Mouse (Mus musculus): ENCODE measurements around the gene Elobl. TPM values are rescaled to one million over a fixed set of nuclear protein-coding genes. Genes with fewer than 3 reads are reported as not detected.

Elobl gene
- polyA plus RNA-seq, 1 experiment = not detected

GRCm38 (mm10) chr11:88948896-88949295, 17.8 kb downstream of the Elobl start:
- Histone ChIP-seq H3K4me1 (ENCODE audit: control insufficient read depth, insufficient read depth, low read length) (peaks cover 2% of the 10 kb centered on the region; the same call in 1 of the 2 replicates), H3K27ac (ENCODE audit: insufficient read depth, low read length) (no peak overlapping the region), H3K4me3 (ENCODE audit: insufficient read depth, low read length) (no peak overlapping the region)
- no peak for TF ChIP-seq CTCF (IDR thresholded peaks at IDR 0.05; ENCODE audit: extremely low read depth, insufficient read depth, low read length)
- no peak for TF ChIP-seq POLR2A (IDR thresholded peaks at IDR 0.05; ENCODE audit: extremely low read depth, insufficient read depth, low read length)

- H3K27ac ChIP-seq (ENCODE audit: insufficient read depth, low read length) = no peak overlapping the region
- no peak overlapping the region for H3K4me3 ChIP-seq (ENCODE audit: insufficient read depth, low read length)
- no peaks in the 10 kb centered on the region for H3K4me1 ChIP-seq (ENCODE audit: control insufficient read depth, insufficient read depth, low read length)
- no peak for TF ChIP-seq CTCF (IDR thresholded peaks at IDR 0.05; ENCODE audit: extremely low read depth, insufficient read depth, low read length)
- TF ChIP-seq POLR2A (IDR thresholded peaks at IDR 0.05; ENCODE audit: extremely low read depth, insufficient read depth, low read length) = no peak
Observed at GRCm38 (mm10) chr11:88945971-88946585, 20.7 kb downstream of the Elobl start.

GRCm38 (mm10) chr11:88941489-88941888, 25.2 kb downstream of the Elobl start:
- Histone ChIP-seq H3K4me3 (ENCODE audit: insufficient read depth, low read length) (no peak overlapping the region), H3K4me1 (ENCODE audit: control insufficient read depth, insufficient read depth, low read length) (no peaks in the 10 kb centered on the region), H3K27ac (ENCODE audit: insufficient read depth, low read length) (no peak overlapping the region)
- TF ChIP-seq POLR2A (IDR thresholded peaks at IDR 0.05; ENCODE audit: extremely low read depth, insufficient read depth, low read length) = no peak
- TF ChIP-seq CTCF (IDR thresholded peaks at IDR 0.05; ENCODE audit: extremely low read depth, insufficient read depth, low read length) = no peak

DNA sequence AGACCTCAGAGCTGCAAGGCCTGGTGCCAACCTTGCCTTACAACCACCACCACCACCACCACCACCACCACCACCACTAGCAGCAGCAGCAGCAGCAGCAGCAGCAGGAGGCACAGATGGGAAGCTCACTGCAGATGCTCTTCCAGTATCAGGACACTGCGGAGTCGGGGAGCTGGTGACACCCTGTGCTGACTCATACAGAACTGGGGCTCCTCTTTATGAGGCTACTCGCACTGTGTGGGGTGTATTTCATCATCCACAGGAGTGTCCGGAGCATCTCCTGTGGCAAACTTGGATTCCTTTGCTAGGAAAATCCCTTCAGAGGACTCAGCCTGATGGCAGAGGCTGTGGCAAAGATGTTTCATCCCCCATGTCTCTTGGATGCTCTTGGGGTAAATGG, 27.1 kb downstream of the Elobl start:
- TF ChIP-seq CTCF (IDR thresholded peaks at IDR 0.05; ENCODE audit: extremely low read depth, insufficient read depth, low read length) (no peak), POLR2A (IDR thresholded peaks at IDR 0.05; ENCODE audit: extremely low read depth, insufficient read depth, low read length) (no peak)
- H3K4me1 ChIP-seq (ENCODE audit: control insufficient read depth, insufficient read depth, low read length) = no peaks in the 10 kb centered on the region; the same call in 1 of the 2 replicates
- H3K4me3 ChIP-seq (ENCODE audit: insufficient read depth, low read length) = no peak overlapping the region
- no peak overlapping the region for H3K27ac ChIP-seq (ENCODE audit: insufficient read depth, low read length)

DNA sequence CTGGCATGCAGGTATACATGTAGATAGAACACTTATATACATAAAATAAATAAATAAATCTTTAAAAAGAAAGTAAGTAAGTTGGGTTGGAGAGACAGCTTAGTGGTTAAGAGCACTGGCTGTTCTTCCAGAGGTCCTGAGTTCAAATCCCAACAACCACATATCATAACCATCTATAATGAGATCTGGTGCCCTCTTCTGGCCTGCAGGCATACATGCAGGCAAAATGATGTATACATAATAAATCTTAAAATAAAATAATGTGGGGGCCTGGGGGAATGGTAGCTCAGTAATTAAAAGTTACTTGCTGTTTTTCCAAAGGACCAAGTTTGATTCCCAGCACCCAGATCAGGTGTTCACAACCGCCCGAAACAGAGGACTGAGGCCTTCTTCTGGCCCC, 28.0 kb downstream of the Elobl start:
- no peak for TF ChIP-seq CTCF (IDR thresholded peaks at IDR 0.05; ENCODE audit: extremely low read depth, insufficient read depth, low read length)
- Histone ChIP-seq H3K4me3 (ENCODE audit: insufficient read depth, low read length) (no peak overlapping the region), H3K4me1 (ENCODE audit: control insufficient read depth, insufficient read depth, low read length) (no peaks in the 10 kb centered on the region; the same call in 1 of the 2 replicates), H3K27ac (ENCODE audit: insufficient read depth, low read length) (no peak overlapping the region)

DNA sequence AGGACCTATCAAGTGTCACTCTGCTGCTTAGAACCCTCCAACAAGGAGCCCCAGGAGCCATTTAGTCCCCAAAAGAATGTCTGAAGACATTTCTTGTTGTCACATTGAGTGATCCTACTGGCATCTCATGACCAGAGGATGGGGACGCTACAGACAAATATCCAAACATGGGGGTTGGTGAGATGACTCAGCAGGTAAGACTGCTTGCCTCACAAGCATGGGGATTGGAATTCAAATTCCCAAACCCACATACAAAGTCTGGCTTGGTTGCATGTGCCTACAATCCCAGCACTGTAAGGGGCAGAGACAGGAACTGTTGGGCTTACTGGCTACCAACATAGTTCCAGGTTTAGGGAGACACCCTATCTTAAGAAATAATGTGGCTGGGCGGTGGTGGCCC, 28.8 kb downstream of the Elobl start:
- H3K4me3 ChIP-seq (ENCODE audit: insufficient read depth, low read length) = no peak overlapping the region
- H3K4me1 ChIP-seq (ENCODE audit: control insufficient read depth, insufficient read depth, low read length) = no peaks in the 10 kb centered on the region; the same call in 1 of the 2 replicates
- TF ChIP-seq POLR2A (IDR thresholded peaks at IDR 0.05; ENCODE audit: extremely low read depth, insufficient read depth, low read length) (no peak), CTCF (IDR thresholded peaks at IDR 0.05; ENCODE audit: extremely low read depth, insufficient read depth, low read length) (no peak)
- H3K27ac ChIP-seq (ENCODE audit: insufficient read depth, low read length) = no peak overlapping the region

GRCm38 (mm10) chr11:88934089-88935000, 32.4 kb downstream of the Elobl start:
- no peaks in the 10 kb centered on the region; the same call in 1 of the 2 replicates for H3K4me1 ChIP-seq (ENCODE audit: control insufficient read depth, insufficient read depth, low read length)
- H3K4me3 ChIP-seq (ENCODE audit: insufficient read depth, low read length) = no peak overlapping the region
- TF ChIP-seq CTCF (IDR thresholded peaks at IDR 0.05; ENCODE audit: extremely low read depth, insufficient read depth, low read length) (no peak), POLR2A (IDR thresholded peaks at IDR 0.05; ENCODE audit: extremely low read depth, insufficient read depth, low read length) (no peak)
- H3K27ac ChIP-seq (ENCODE audit: insufficient read depth, low read length) = no peak overlapping the region

DNA sequence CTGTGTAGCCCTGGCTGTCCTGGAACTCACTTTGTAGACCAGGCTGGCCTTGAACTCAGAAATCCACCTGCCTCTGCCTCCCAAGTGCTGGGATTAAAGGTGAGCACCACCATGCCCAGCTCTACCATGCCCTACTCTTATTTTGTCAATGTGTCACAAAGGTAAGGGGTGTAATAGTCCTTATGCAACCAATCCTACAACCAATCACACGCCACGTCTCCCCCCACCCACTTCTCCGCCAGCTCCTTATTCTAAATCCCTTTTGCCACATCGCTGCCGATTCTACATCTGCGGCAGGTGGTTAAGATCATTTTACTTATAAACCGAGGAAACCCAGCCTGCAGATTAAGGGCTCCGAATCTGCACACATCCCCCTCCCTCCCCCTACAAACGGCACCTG, 33.7 kb downstream of the Elobl start:
- H3K4me3 ChIP-seq (ENCODE audit: insufficient read depth, low read length) = no peak overlapping the region
- no peak overlapping the region for H3K27ac ChIP-seq (ENCODE audit: insufficient read depth, low read length)
- TF ChIP-seq CTCF (IDR thresholded peaks at IDR 0.05; ENCODE audit: extremely low read depth, insufficient read depth, low read length) (no peak), POLR2A (IDR thresholded peaks at IDR 0.05; ENCODE audit: extremely low read depth, insufficient read depth, low read length) (no peak)
- no peaks in the 10 kb centered on the region; the same call in 1 of the 2 replicates for H3K4me1 ChIP-seq (ENCODE audit: control insufficient read depth, insufficient read depth, low read length)

DNA sequence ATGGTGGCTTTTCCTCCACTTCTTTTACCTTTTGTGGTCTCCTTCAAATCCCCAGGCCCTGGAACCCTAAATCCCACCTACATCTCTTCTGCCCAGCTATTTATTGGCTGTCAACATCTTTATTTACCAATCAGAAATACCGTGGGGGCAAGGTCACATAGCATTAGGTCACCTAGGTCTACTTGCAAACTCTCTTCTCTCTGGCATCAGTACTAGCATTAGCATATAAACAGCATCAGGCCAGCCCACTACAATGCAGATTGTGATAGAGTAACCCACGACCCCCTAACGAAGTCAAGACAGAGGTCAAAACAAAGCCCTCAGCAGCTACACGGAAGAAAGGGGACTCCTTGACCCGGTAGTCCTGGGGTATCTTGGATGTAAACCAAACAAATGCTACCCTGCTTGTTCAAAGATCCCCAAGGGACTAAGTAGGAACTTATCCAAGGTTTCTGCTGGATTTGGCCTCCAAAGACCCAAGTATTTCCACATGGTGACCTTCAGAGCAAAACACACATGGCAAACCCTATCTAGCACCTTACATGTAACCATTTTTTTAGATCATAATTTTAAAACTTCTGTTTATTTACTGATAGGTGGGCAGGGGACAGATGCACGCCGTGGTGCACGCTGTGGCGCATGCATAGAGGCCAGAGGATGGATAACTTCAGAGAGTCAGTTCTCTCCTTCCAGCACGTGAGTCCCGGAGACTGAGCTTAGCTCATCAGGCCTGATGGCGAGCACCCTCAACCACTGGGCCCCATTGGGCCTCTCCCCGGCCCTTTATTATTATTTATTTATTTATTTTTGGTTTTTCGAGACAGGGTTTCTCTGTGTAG, 34.8 kb downstream of the Elobl start:
- Histone ChIP-seq H3K4me3 (ENCODE audit: insufficient read depth, low read length) (no peak overlapping the region), H3K27ac (ENCODE audit: insufficient read depth, low read length) (no peak overlapping the region), H3K4me1 (ENCODE audit: control insufficient read depth, insufficient read depth, low read length) (no peaks in the 10 kb centered on the region; the same call in 1 of the 2 replicates)
- TF ChIP-seq CTCF (IDR thresholded peaks at IDR 0.05; ENCODE audit: extremely low read depth, insufficient read depth, low read length) (no peak), POLR2A (IDR thresholded peaks at IDR 0.05; ENCODE audit: extremely low read depth, insufficient read depth, low read length) (no peak)

Data from cortical plate, adult 2 months (tissue).